Mouse (Mus musculus): ENCODE measurements around the gene Epp13.
A peak's percentile ranks its signal among the peaks of the same experiment; 100 is the strongest.
"Not testable (repeated sequence)": the region's sequence is repeated elsewhere in the genome, so short reads cannot be mapped to it uniquely, and the experiment has no call there.

Gene Epp13

DNA sequence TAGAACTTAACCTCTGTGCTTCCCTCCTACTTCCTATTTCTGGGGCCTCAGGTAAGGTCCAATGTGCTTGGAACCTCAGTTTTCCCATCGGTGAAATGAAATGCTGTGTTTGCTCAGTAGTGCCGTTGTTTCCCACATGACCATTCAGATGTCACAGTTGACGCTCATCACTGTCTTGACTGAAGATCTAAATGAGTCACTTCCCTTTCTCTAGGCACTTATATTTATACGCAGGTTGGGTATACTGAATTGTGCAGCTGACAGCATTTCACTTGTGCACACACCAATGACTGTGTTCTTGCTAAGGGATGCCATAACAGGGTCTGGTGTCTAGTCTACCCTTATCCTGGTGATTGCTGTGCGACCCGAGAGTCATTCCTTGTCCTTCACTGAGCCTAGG lies 32.9 kb downstream of the Epp13 start:
- peak; percentile 60 for DNase-seq (ENCODE audit: low read depth)

DNA sequence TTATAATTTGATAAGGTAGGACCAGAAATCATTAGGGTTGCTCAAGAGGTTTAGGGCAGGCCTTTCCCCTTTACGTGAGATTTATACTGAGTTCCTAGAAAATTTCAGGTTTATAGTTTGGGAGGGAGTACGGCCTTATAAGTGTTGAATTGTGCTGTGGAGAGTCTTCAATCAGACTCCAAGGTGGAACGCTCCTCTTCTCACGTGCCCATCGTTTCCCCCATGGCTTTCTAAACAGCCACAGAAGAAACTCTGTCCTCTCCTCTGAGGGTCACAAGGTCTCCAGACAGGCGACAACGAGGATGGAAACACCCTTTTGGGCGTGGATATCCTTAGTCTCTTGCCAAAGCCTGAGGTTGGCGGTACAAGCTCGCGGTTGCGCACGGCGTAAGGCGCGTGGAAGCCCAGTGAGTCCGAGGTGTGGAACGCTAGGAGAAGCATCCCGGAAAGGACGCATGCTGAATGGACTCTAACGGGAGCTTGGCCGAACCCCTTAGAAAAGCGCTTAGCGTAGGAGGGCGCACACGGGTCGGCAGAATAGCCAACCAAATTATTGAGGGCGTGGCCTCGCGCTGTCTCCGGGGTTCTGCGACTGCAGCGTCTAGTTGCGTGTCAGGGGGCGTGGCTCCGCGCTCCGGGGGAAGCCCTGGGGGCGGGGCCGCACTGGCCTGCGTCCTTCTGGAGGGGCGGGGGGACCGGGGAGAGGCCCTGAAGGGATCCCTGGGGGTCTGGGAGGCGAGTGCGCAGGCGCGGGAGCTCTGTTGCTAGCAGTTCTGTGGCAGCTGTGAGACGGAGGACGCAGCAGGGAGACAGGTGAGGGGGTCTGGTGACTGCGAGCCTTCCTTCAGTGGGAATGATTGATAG lies 33.6 kb downstream of the Epp13 start, which contains the start of gene Zfp667:
Gene Zfp667 (plus strand): TSS at position 738 of the 864 bp plus-strand sequence.
- DNase-seq (ENCODE audit: low read depth) = peak; percentile 98

DNA sequence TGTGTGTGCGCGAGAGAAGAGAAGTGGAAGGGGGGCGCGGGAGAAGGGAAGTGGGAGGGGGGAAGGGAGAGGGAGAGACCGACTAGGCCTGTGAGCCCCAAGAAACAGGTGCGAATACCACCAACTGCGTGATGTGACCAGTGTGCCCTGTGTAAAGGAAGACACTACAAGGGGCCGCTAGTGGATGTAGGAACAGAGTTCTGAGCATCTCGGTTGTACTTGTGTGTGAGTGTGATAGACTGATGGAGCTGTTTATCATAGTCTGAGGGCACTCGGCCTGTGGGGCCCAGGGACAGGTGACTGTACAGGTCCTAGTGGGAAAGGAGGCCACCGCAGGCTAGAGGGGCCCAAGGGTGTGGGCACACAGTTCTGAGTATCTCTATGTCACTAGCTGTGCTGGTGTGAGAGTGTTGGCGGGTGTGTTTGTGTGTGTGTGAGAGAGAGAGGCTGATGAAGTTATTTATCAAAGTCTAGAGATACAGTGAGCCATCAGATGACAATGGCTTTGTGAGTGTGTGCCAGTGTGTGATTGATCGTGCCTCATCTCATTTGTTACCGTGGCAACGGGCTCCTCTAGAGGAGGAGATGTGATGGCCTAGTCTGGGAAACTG lies 34.5 kb downstream of the Epp13 start:
- peak; percentile 37 for DNase-seq (ENCODE audit: low read depth)

DNA sequence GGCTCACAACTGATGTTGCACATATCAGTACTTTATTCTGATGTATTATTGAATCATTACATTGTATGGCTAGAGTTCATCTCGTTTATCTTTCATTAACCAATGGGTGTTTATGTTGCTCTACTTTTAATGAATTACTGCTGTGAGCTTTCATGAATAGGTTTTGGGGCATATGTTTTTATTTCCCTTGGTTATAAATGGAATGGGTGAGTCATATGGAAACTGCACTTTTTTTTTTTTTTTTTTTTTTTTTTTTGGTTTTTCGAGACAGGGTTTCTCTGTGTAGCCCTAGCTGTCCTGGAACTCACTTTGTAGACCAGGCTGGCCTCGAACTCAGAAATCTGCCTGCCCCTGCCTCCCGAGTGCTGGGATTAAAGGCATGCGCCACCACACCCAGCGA lies 38.6 kb downstream of the Epp13 start:
- not testable (repeated sequence) for DNase-seq (ENCODE audit: low read depth)

DNA sequence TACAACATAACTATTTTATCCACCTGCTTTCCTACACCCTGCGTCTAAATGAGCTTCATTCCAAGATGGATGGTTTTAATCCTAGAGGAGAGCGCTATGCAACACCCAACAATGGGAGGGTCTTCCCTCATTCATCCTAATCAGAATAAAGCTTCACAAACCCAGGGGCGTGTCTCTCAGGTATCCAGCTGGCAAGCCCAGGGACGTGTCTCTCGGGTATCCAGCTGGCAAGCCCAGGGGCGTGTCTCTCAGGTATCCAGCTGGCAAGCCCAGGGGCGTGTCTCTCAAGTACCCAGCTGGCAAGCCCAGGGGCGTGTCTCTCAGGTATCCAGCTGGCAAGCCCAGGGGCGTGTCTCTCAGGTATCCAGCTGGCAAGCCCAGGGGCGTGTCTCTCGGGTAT lies 48.3 kb downstream of the Epp13 start:
- not testable (repeated sequence) for DNase-seq (ENCODE audit: low read depth)

DNA sequence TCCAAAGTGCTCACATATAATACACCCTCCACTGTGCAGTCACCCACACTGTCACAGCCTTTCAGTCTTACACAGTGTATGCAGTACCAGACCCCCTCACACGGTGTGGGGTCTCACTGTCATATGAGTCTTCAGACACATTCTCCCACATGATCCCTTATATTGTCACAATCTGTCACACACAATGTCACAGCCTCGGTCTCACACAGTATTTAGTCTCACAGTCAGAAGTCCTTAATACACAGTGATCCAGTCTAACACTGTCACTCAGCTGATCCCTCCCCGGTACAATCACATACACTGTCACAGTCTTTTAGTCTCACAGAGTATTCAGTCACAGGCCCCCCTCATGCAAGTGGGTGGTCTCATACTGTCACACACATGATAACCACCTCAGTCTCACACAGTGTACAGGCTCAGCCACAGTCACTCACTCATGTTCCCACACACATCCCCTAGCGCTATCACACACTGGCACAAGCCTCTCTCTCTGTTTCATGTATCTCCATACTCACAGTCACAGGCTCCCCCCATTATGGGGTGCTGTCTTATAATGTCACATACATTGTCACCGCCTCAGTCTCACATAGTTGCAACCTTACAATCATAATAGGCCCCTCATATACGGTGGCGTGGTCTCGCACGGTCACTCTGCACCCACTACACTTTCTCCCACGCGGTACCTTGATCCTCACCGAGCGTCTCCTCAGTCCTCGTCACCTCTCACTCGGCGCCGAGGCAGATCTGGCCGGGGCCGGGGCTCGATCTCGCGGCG lies 78.1 kb downstream of the Epp13 start:
- DNase-seq (ENCODE audit: low read depth) = no peak

DNA sequence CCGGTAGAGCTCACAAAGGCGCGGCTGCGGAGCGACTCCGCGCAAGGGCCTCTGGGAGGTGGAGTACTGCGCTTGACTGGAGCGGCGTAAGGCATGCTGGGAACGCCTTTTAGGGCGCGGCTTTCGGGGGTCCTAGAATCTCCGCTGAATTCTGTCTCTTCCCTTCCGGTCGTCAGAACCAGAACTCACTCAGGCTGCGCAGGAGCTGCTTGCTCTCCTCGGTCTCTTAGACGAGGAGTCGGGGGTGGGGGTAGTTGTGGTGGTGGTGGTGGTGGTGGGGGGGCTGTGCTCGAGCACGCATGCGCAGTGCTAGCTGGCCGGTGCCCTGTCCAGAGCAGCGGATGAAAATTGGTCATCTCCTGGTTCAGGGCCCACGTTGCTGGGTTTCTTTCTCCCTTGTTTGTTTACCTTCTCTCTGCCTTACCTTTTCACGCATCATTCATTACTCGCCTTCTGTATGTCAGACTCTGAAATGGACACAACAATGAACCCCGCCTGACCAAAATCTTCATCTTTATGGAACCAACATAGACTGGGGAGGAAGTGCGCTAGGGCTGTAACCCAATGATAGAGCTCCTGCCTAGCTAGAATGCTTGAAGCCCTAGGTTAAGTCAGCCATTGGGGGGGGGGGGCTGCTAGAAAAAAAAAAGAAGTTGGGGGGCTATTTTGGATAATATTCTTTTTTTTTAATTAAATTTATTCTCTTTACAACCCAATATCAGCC lies 78.9 kb downstream of the Epp13 start, which contains the start of gene Zfp583:
Gene Zfp583 (minus strand): TSS at position 53 of the 724 bp plus-strand sequence.
- peak; percentile 60 for DNase-seq (ENCODE audit: low read depth)

Measured in induced T-regulatory cell, adult 2 months (primary cell).